20 mouse cellular contexts compared by ENCODE assay signal in genomic region chr9:42578511-42578910, GRCm38 (mm10).
A peak's percentile ranks its signal among the peaks of the same experiment; 100 is the strongest.
DNase-seq lines count a peak whose midpoint lies in the region; ATAC-seq and TF ChIP-seq lines count a peak whose summit lies in the region.
"Had no signal": no experiment of that assay in that cellular context is flagged by ENCODE, and none has a peak within 500 bp of the region (broad histone marks: within the 10 kb centered on the region; RNA-seq: fewer than 3 reads in every experiment).

No protein-coding gene starts in this region.

- ATAC-seq in cerebellum, adult (ENCODE audit: insufficient number of reproducible peaks, low FRiP score, low TSS enrichment) = peak; percentile 89
- ATAC-seq in hindbrain, postnatal 0 days = no peak
- ATAC-seq: CD4-positive, CD25-positive, alpha-beta regulatory T cell, adult 4 months; forebrain, embryonic 14.5 days; midbrain, embryonic 15.5 days had no signal

- H3K27me3 ChIP-seq in hindbrain, postnatal 0 days (ENCODE audit: insufficient read depth, low read length) = no peaks in the 10 kb centered on the region
- H3K27me3 ChIP-seq: embryonic facial prominence, embryonic 12.5 days; midbrain, embryonic 15.5 days had no signal

- no peak overlapping the region for H3K4me3 ChIP-seq in hindbrain, postnatal 0 days (ENCODE audit: low read length)
- H3K4me3 ChIP-seq: embryonic facial prominence, embryonic 12.5 days; hindbrain, embryonic 10.5 days; megakaryocyte, embryonic 14.5 days; midbrain, embryonic 15.5 days had no signal

- no peak overlapping the region for H3K4me2 ChIP-seq in hindbrain, postnatal 0 days (ENCODE audit: low read depth, low read length)
- H3K4me2 ChIP-seq: embryonic facial prominence, embryonic 12.5 days; liver, embryonic 11.5 days; midbrain, embryonic 15.5 days had no signal

- no peak for DNase-seq in cerebellum, postnatal 4 days (ENCODE audit: low spot score in 2 of 2)
- DNase-seq in cerebellum, adult 11-12 months = peak; percentile 90
- peak; percentile 69 to 82 for DNase-seq in cerebellum, postnatal 14 days
- peak; percentile 37 to 74 for DNase-seq in kidney, postnatal 25 days
- no peak for DNase-seq in hindbrain, postnatal 0 days (ENCODE audit: low spot score)
- no peak for DNase-seq in testis, postnatal 14 days (ENCODE audit: low spot score)
- DNase-seq in layer of hippocampus, adult 18-20 months (ENCODE audit: low spot score in 2 of 2) = no peak
- DNase-seq: adrenal gland, postnatal 14 days; gastrocnemius, postnatal 25 days; lung, adult 18-20 months; retina, postnatal 1 day had no signal

- no peaks in the 10 kb centered on the region for H3K36me3 ChIP-seq in hindbrain, postnatal 0 days (ENCODE audit: insufficient read depth, low read length)
- H3K36me3 ChIP-seq: embryonic facial prominence, embryonic 12.5 days; hindbrain, embryonic 10.5 days; midbrain, embryonic 15.5 days had no signal

- no peak overlapping the region for H3K27ac ChIP-seq in hindbrain, postnatal 0 days
- H3K27ac ChIP-seq: embryonic facial prominence, embryonic 12.5 days; hindbrain, embryonic 10.5 days; kidney, postnatal 0 days; midbrain, embryonic 15.5 days had no signal

- H3K9me3 ChIP-seq in hindbrain, postnatal 0 days (ENCODE audit: low read length) = no peaks in the 10 kb centered on the region
- H3K9me3 ChIP-seq: embryonic facial prominence, embryonic 12.5 days; hindbrain, embryonic 10.5 days; midbrain, embryonic 15.5 days had no signal

- H3K4me1 ChIP-seq in hindbrain, postnatal 0 days (ENCODE audit: insufficient read depth, low read length) = no peaks in the 10 kb centered on the region; the same call in 1 of the 2 replicates
- H3K4me1 ChIP-seq: embryonic facial prominence, embryonic 12.5 days had no signal

- no peak overlapping the region for H3K9ac ChIP-seq in hindbrain, postnatal 0 days (replicated peaks; ENCODE audit: low read length)
- H3K9ac ChIP-seq: embryonic facial prominence, embryonic 12.5 days; midbrain, embryonic 15.5 days had no signal

- TF ChIP-seq CTCF in hindbrain, postnatal 0 days (IDR thresholded peaks at IDR 0.05; ENCODE audit: low read depth) = no peak

- WGBS in hindbrain, postnatal 0 days = 49% methylated on average over 7 of the region's 7 CpGs

Comparison
In these comparisons a context has a peak if more than half of its experiments do, and no peak if none do; other contexts are left out.
1. DNase-seq: peak in cerebellum, adult 11-12 months (single experiment), cerebellum, postnatal 14 days (2 of 2) and kidney, postnatal 25 days (2 of 2); none in cerebellum, postnatal 4 days (0 of 2), hindbrain, postnatal 0 days (single experiment), testis, postnatal 14 days (single experiment) and layer of hippocampus, adult 18-20 months (0 of 2).